Mouse (Mus musculus): ENCODE results near the gene Slc25a3. TPM values are rescaled to one million over a fixed set of nuclear protein-coding genes. Genes with fewer than 3 reads are reported as not detected.

The Slc25a3 gene
- polyA plus RNA-seq, 1 experiment from 2014 or later: 344 TPM

GRCm38 (mm10) chr10:91135302-91135972, 11.6 kb upstream of the Slc25a3 start:
- Histone ChIP-seq H3K36me3 (replicated peaks; ENCODE audit: insufficient read depth, low read length) (no peaks in the 10 kb centered on the region), H3K27ac (ENCODE audit: low read depth) (no peak overlapping the region), H3K4me1 (ENCODE audit: insufficient read depth) (0 out of 2 replicates have a peak, but pooled peaks cover 4% of the 10 kb centered on the region), H3K27me3 (ENCODE audit: insufficient read depth, low read length) (no peaks in the 10 kb centered on the region), H3K4me2 (ENCODE audit: low read depth, low read length) (no peak overlapping the region), H3K9me3 (ENCODE audit: low read length) (no peaks in the 10 kb centered on the region), H3K4me3 (ENCODE audit: low read depth, low read length) (no peak overlapping the region), H3K9ac (replicated peaks) (no peak overlapping the region)
- no peak for DNase-seq
- TF ChIP-seq EP300 (IDR thresholded peaks at IDR 0.05; ENCODE audit: low read depth): no peak
- no peak for TF ChIP-seq CTCF (IDR thresholded peaks at IDR 0.05; ENCODE audit: low read depth)
- ATAC-seq: no peak
- WGBS (ENCODE audit: insufficient replicate concordance): 88% methylated on average over 7 of the region's 7 CpGs

DNA sequence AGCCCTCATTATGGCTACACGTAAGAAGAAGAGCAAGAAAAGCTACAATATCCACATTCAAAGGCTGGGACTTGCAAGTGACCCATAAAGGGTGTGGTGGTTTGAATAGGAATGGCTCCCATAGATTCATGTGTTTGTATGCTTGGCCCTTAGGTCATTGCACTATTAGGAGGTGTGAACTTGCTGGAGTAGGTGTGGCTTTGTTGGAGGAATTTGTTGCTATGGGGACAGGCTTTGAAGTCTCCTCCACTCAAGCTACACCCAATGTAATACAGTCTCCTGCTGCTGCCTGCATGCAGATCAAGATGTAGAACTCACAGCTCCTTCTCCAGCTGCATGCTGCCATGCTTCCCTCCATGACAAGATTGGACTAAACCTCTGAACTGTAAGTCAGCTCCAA, 7.7 kb upstream of the Slc25a3 start:
- ATAC-seq: no peak
- 83% methylated on average over 1 of the region's 1 CpGs for WGBS (ENCODE audit: insufficient replicate concordance)

DNA sequence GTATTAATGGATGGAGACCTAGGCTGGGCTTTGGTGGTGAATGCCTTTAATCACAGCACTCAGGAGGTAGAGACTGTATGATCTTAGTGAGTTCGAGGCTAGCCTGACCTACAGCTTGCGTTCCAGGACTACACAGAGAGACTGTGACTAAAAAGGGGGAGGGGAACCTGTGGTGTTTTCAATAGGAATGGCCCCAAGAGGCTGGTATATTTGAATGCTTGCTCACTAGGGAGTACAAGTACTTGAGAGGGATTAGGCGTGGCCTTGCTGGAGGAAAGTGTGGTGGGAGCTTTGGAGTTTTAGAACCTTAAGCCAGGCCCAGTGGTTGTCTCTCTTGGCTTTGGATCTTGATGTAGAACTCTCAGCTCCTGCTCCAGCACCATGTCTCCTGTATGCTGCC, 6.9 kb upstream of the Slc25a3 start:
- ATAC-seq: no peak
- no peak for TF ChIP-seq EP300 (IDR thresholded peaks at IDR 0.05; ENCODE audit: low read depth)
- TF ChIP-seq CTCF (IDR thresholded peaks at IDR 0.05; ENCODE audit: low read depth): no peak
- H3K4me1 ChIP-seq (ENCODE audit: insufficient read depth): no peaks in the 10 kb centered on the region
- no peaks in the 10 kb centered on the region for H3K9me3 ChIP-seq (ENCODE audit: low read length)
- H3K4me2 ChIP-seq (ENCODE audit: low read depth, low read length): no peak overlapping the region
- H3K9ac ChIP-seq (replicated peaks): no peak overlapping the region
- no peak overlapping the region for H3K27ac ChIP-seq (ENCODE audit: low read depth)
- H3K4me3 ChIP-seq (ENCODE audit: low read depth, low read length): no peak overlapping the region
- DNase-seq: no peak
- 87% methylated on average over 3 of the region's 3 CpGs for WGBS (ENCODE audit: insufficient replicate concordance)
- no peaks in the 10 kb centered on the region for H3K27me3 ChIP-seq (ENCODE audit: insufficient read depth, low read length)
- H3K36me3 ChIP-seq (replicated peaks; ENCODE audit: insufficient read depth, low read length): no peaks in the 10 kb centered on the region

More for the DNA sequence above, 7.7 kb upstream of the Slc25a3 start:
- H3K4me1 ChIP-seq (ENCODE audit: insufficient read depth): no peaks in the 10 kb centered on the region
- no peaks in the 10 kb centered on the region for H3K9me3 ChIP-seq (ENCODE audit: low read length)
- H3K27ac ChIP-seq (ENCODE audit: low read depth): no peak overlapping the region
- DNase-seq: no peak
- no peak overlapping the region for H3K9ac ChIP-seq (replicated peaks)
- TF ChIP-seq EP300 (IDR thresholded peaks at IDR 0.05; ENCODE audit: low read depth): no peak
- no peak for TF ChIP-seq CTCF (IDR thresholded peaks at IDR 0.05; ENCODE audit: low read depth)
- H3K27me3 ChIP-seq (ENCODE audit: insufficient read depth, low read length): no peaks in the 10 kb centered on the region
- H3K4me3 ChIP-seq (ENCODE audit: low read depth, low read length): no peak overlapping the region
- no peaks in the 10 kb centered on the region for H3K36me3 ChIP-seq (replicated peaks; ENCODE audit: insufficient read depth, low read length)
- no peak overlapping the region for H3K4me2 ChIP-seq (ENCODE audit: low read depth, low read length)

- H3K9ac ChIP-seq (replicated peaks): no peak overlapping the region
- DNase-seq: no peak
- TF ChIP-seq EP300 (IDR thresholded peaks at IDR 0.05; ENCODE audit: low read depth): no peak
- no peak for TF ChIP-seq CTCF (IDR thresholded peaks at IDR 0.05; ENCODE audit: low read depth)
- ATAC-seq: no peak
- H3K4me1 ChIP-seq (ENCODE audit: insufficient read depth): peaks cover 6% of the 10 kb centered on the region; the same call in 1 of the 2 replicates
- WGBS (ENCODE audit: insufficient replicate concordance): 61% methylated on average over 1 of the region's 1 CpGs
- no peak overlapping the region for H3K27ac ChIP-seq (ENCODE audit: low read depth)
- H3K27me3 ChIP-seq (ENCODE audit: insufficient read depth, low read length): no peaks in the 10 kb centered on the region
- no peak overlapping the region for H3K4me2 ChIP-seq (ENCODE audit: low read depth, low read length)
- no peak overlapping the region for H3K4me3 ChIP-seq (ENCODE audit: low read depth, low read length)
- H3K36me3 ChIP-seq (replicated peaks; ENCODE audit: insufficient read depth, low read length): no peaks in the 10 kb centered on the region
- H3K9me3 ChIP-seq (ENCODE audit: low read length): no peaks in the 10 kb centered on the region
Measured at GRCm38 (mm10) chr10:91128551-91129160, 4.8 kb upstream of the Slc25a3 start.

DNA sequence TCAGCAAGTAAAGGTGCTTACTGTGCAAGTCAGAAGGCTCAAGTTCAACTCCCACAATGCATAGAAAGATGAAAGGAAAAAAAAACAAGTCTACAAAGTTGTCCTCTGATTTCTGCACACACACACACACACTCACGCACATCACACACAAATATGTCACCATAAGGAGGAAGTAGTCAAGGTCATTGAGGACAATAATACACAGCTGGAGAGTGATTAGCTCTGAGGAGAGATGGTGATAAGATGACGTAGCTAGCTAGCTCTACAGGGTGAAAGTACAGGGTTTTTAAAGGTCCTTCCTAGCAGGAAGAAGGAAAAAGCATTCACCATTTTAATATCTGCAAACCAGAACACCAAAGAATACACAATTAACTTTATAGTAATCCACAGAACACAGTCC, 3.5 kb upstream of the Slc25a3 start:
- peaks cover 12% of the 10 kb centered on the region; the same call in 1 of the 2 replicates for H3K4me1 ChIP-seq (ENCODE audit: insufficient read depth)
- TF ChIP-seq EP300 (IDR thresholded peaks at IDR 0.05; ENCODE audit: low read depth): no peak
- no peak for TF ChIP-seq CTCF (IDR thresholded peaks at IDR 0.05; ENCODE audit: low read depth)
- H3K4me3 ChIP-seq (ENCODE audit: low read depth, low read length): no peak overlapping the region
- no peaks in the 10 kb centered on the region for H3K9me3 ChIP-seq (ENCODE audit: low read length)
- H3K27ac ChIP-seq (ENCODE audit: low read depth): no peak overlapping the region
- no peaks in the 10 kb centered on the region for H3K36me3 ChIP-seq (replicated peaks; ENCODE audit: insufficient read depth, low read length)
- H3K4me2 ChIP-seq (ENCODE audit: low read depth, low read length): no peak overlapping the region
- no peaks in the 10 kb centered on the region for H3K27me3 ChIP-seq (ENCODE audit: insufficient read depth, low read length)
- H3K9ac ChIP-seq (replicated peaks): no peak overlapping the region
- 33% methylated on average over 2 of the region's 2 CpGs for WGBS (ENCODE audit: insufficient replicate concordance)
- ATAC-seq: no peak
- DNase-seq: no peak

GRCm38 (mm10) chr10:91126618-91127355, 2.9 kb upstream of the Slc25a3 start:
- Histone ChIP-seq H3K9me3 (ENCODE audit: low read length) (no peaks in the 10 kb centered on the region), H3K27ac (ENCODE audit: low read depth) (no peak overlapping the region), H3K27me3 (ENCODE audit: insufficient read depth, low read length) (no peaks in the 10 kb centered on the region), H3K4me1 (ENCODE audit: insufficient read depth) (peaks cover 12% of the 10 kb centered on the region; the same call in 1 of the 2 replicates), H3K4me3 (ENCODE audit: low read depth, low read length) (no peak overlapping the region), H3K9ac (replicated peaks) (no peak overlapping the region), H3K4me2 (ENCODE audit: low read depth, low read length) (no peak overlapping the region), H3K36me3 (replicated peaks; ENCODE audit: insufficient read depth, low read length) (peaks cover 3% of the 10 kb centered on the region)
- DNase-seq (no peak), ATAC-seq (no peak)
- WGBS (ENCODE audit: insufficient replicate concordance): 62% methylated on average over 10 of the region's 10 CpGs
- no peak for TF ChIP-seq CTCF (IDR thresholded peaks at IDR 0.05; ENCODE audit: low read depth)
- no peak for TF ChIP-seq EP300 (IDR thresholded peaks at IDR 0.05; ENCODE audit: low read depth)

Data from liver, postnatal 0 days (tissue).